Mouse (Mus musculus) layer of hippocampus, postnatal 25 days (tissue): ENCODE data around the gene Thtpa. TPM values are rescaled to one million over a fixed set of nuclear protein-coding genes. Genes with fewer than 3 reads are reported as not detected.

Experiments used
- DNase-seq, 2 experiments: peaks; one replicate each; pipeline ENCODE4 v3.0.0; 2022; ENCODE audit warnings: mixed read lengths in 2 of 2, low spot score in 1 of 2; ENCODE audit errors: extremely low spot score in 1 of 2
- total RNA-seq, 2 experiments: library from RNA; stranded (reverse); gene quantifications; 2 replicates each; pipeline ENCODE4 v1.2.3; 2021

Thtpa gene
- 10 to 100 TPM; 21.9 to 22.9 TPM for total RNA-seq

DNA sequence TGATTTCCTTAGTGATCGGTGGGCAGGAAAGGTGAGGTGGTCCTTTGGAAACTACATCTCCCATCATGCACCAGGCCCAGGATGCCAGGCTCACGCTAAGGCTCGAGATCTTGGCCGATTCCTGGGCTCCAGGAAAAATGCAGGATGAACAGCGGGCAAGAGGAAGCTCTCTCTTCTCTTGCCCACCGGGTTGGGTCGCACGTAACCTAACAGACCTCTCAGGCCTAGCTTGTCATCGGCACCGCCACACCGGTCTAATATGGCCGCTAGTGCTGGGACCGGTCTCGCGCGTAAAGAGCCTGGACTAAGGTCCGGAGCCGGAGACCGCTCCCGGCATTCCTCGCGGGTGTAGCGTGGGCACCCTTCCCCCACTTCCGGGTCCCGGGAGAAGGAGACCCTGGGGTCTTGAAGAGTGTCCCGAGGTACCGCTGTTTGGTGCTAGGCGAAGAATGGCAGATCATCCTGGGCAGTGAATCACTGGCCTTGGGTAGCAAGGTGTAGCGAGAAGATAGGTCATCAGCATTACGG is at the start of gene Thtpa:
Gene Thtpa (plus strand): TSS at position 81 of the 528 bp plus-strand sequence.
- DNase-seq, result peak; percentile 63 to 68

GRCm38 (mm10) chr14:55047971-55048531 is 46.5 kb upstream of the Thtpa start:
- no peak for DNase-seq

DNA sequence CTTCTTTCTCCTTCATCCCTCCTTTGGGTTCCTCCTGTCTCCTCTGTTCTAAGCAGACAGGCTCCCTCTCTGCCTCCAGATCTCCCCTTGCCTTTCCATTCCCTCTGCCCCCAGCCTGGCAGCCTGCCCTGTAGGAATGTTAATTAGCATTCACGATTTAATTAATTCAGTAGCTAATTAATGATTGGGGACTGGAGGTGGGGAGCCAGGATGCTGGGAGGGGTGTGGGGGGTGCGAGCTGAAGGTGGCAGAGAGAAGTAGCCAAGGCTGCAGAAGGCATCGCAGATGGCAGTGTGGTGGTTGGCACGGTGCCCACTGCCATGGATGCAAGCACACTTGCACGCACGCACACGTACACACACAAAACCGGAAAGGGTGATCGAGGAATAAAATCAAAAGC is 42.1 kb upstream of the Thtpa start:
- peak; percentile 80 for DNase-seq

DNA sequence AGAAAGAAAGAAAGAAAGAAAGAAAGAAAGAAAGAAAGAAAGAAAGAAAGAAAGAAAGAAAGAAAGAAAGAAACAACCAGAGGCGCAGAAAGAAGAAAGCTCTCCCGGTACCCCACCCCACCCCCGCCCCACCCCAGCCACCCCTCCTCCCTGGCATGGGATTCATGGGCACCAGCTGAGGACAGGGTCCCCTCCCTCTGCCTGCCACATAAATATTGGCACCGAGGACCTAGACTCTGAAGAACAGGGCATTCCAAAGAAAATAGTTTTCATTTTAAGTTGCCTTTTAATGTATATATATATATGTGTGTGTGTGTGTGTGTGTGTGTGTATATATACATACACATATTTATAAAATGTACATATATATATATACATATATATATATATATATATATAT is 41.5 kb upstream of the Thtpa start:
- DNase-seq, result peak in 1 of 2 experiments; percentile 9

DNA sequence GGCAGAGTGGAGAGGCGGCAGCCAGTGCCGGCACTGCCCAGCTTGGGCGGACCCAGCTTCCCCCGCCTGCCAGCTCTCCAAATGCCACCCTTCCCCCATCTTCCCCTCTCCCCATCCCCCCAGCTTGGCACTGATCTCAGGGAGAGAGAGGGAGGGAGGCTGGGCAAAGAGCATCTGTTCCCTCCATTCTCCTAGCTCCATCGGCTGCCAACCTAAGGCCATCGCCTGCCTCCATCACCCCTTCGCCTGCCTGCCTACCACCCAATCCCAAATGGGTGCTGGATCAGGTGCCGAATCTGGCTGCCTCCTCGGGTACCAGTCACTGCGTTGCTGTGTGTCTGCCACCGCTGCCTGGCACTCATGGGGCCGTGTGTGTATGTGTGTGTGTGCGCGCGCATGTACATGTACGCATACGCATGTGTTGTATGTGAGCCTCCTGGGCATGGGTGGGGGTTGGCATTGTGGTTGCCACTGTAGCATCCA is 40.8 kb upstream of the Thtpa start:
- peak in 1 of 2 experiments; percentile 69 for DNase-seq

DNA sequence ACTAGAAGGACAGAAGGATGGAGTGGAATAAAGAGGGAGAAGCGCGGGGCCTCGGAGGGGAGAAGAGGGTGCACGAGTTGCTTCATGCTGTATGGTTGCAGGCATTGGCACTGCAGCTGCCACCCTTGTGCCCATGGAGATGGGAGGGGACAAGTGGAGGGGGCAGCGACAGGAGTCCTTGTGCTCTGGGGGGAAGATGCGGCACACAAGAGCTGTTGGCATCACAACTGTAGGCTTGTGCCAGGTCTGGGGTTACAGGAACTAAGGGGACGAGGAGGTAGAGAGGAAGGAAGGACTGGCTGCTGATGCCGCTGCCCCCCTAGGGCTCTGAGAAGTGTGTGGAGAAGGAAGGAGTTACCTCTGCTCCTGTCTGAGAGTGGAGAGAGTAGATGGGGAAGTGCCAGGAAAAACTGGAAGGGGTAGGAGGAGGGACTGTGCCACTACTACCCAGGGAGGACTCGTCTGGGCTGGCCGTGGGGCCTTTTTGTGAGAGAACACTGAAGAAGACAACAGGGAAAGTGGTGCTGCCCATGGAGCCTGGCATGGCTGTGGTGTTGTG is 40.3 kb upstream of the Thtpa start:
- peak in 1 of 2 experiments; percentile 24 for DNase-seq

- DNase-seq, result peak; percentile 78 to 80
These were observed 39.3 kb upstream of the Thtpa start for GRCm38 (mm10) chr14:55055167-55055834.

DNA sequence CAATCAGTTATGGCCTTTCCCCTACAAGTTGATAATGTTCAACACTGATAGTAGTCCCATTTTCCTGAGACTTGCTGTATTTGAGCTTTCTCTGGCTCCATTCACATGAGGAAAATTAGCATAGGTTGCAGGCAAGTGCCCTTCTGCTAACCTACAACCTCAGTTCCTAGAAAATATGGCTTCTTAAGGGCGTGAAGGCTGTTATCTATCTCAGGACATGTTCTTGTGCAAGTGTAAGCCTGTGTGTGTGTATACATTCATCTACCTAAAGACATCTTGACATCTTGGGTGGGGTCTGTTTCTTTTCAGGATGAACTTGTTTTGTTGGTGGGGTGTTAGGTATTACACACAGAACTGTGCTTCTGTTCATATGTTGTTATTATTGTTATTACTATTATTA is 35.6 kb upstream of the Thtpa start:
- no peak for DNase-seq

DNA sequence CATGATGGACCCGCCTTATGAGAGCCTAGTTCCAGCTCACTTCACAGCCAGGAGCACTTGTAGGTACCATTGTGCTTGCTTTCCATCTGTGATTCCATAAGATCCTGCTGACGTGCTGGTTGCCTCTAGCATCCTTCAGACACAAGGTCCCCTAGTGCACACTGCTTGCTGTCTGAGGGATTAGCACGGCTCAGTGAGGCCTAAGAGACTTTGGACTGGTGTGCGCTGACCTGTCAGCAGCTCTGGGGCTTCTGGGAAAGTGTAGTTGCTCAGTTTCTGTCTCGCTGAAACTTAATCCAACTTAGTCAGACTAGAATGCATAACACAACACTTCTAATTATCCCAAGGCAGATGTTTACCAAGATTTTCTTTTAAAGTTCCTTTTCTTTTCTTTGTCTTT is 34.7 kb upstream of the Thtpa start:
- peak in 1 of 2 experiments; percentile 14 for DNase-seq

- peak in 1 of 2 experiments; percentile 8 for DNase-seq
These were observed 32.7 kb upstream of the Thtpa start for GRCm38 (mm10) chr14:55061845-55062244.

DNA sequence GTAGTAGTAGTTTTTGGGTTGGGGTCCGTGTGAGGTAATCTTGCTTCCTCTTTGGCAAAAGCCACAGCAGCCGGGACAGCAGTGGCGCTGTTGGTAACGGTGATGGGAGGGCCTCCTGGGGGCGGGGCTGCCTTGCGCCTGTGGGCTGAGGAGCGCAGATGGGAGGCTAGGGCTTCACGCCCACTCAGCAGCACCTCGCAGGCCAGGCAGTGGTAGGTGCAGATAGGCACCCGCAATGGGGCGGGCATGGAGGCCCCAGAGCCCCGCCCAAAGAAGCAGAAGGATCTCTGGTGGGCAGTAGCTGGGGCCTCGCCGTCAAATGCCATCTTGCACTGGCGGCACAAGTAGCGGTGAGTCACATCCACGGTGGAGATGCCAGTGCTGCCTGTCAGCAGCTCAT is 32.0 kb upstream of the Thtpa start:
- DNase-seq, result peak in 1 of 2 experiments; percentile 35

GRCm38 (mm10) chr14:55063117-55063516 is 31.5 kb upstream of the Thtpa start:
- DNase-seq, result no peak

DNA sequence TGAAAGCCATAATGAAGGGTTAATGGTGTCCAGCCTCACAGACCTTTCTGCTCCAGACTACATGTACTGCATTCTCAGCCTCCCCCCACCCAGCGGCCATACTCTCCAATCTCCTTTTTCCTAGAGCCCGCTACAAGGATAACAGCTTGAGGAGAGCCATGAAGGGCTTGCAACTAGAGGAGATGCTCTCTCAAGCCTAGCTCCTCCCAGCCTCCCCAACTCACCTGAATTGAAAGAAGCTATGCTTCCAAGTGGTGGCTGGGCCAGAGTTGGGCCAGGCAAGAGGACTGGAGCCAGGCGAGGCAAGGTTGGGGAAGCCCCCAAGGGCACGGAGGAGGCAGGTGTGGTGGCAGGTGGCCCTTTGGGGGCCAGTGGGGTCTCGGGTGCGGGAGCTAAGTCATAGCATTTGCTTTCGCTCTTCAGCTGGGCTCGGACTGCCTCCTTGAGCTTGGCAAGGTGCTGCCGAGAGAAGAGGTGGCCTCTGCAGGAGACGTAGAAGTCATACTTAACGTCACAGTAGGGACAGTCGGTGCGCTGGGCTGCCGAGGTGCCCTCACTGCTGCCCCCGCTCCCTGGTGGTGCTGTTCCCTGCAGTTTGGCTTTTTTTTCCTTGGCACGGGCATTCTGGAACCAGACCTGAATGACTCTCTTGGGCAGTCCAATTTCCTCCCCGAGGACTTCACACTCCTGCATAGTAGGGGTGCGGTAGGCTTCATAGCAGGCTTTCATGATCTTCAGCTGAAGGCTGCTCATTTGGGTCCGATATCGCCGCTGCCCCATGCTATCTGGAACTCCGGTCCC is 30.8 kb upstream of the Thtpa start:
- peak in 1 of 2 experiments; percentile 28 for DNase-seq

DNA sequence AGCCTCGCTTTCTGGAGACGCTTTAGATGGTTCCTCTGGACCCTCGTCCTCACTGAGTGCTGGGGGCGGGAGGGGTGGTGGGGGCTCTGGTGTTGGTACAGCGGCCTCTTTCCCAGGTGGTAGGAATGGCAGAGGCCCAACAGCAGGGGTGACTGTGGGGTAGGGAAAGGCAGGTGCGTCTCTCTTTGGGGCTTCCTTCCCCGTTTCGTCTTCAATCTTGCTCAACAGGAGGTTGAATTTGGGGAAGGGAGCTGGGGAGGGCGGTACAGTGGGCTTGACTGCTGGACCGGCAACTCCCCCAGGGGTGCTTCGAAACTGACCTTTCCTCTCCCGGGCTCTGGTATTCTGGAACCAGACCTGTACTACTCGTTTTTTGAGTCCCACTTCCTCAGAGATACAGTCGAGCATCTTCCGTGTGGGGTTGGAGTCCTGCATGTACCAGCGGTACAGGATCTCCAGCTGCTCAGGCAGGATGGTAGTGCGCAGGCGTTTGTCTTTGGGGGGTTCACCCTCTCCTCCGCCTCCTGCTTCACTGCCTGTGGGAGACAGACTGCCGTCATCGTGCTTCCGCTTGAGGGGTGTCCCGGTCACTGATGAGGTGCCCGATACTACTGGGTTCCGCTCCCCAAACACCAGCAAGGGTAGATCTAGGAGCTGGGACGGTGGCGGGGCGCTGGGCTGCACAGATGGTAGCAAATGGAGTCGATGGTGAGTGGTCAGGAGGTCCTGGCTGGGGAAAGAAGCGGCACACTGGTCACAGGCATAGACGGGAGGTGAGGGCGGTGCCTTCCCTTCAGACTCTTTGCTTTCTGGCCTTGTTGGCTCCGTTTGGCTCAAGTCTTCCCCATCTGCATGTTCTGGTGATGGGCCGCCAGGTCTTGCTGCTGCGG is 29.9 kb upstream of the Thtpa start:
- DNase-seq, result peak in 1 of 2 experiments; percentile 35

GRCm38 (mm10) chr14:55065391-55065790 is 29.2 kb upstream of the Thtpa start:
- no peak for DNase-seq

DNA sequence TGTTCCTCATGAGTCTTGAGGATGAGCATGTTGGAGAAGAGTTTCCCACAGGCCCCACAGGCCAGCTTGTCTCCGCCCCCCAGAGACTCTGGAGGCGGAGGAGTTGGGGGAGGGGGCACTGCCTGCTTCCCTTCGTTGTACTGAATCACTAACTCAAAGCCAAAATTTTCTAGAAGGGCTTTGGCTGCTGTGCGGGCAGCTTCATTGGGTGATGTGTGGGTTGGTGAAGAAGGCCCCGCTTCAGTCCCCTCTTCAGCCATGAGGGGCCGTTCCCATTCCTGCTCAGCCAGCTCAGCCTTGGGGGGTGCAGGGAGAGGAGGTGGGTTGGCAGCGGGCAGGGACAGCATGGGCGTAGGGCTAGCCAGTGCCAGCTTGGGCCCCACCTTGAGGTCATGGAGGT is 28.5 kb upstream of the Thtpa start:
- peak in 1 of 2 experiments; percentile 40 for DNase-seq

- DNase-seq, result no peak
These were observed 22.8 kb upstream of the Thtpa start for GRCm38 (mm10) chr14:55071756-55072155.

DNA sequence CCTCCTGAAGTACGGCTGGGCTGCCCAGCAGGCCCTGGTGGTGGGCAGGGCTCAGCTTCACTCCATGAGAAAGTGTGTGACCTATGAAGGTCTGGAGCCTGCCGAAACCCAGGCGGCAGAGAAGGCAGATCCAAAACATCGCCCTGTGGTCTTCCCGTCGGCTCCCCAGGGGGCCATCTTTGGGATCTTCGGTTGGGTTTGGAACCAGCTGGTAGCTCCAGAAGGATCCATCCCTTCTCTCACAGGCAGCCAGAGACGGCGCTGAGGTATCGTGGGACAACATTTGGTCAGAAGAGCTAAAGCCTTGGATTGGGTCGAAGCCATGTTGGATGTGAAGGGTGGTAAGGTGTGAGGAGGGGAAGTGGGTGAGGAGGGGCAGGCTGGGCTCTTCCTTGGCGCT is 20.2 kb upstream of the Thtpa start:
- DNase-seq, result no peak

DNA sequence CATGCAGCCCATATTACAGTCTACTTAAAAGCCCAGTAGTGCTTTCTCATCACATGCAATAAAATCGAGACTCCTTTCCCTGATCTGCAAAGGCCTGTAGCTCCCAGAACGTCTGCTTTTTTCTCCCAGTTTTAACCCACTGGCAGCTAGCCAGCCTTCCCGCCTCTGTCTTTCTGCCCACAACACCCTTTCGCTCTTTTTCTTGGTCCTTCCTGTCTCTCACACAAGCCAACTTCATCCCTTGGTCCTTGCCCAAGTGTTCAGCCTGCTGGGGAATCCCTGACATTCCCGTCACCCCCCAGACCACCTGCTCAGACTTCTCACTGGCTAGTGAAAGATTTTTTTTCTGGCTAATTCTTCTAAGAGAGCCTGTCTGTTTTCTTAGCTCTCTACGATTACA is 18.4 kb upstream of the Thtpa start:
- DNase-seq, result no peak

DNA sequence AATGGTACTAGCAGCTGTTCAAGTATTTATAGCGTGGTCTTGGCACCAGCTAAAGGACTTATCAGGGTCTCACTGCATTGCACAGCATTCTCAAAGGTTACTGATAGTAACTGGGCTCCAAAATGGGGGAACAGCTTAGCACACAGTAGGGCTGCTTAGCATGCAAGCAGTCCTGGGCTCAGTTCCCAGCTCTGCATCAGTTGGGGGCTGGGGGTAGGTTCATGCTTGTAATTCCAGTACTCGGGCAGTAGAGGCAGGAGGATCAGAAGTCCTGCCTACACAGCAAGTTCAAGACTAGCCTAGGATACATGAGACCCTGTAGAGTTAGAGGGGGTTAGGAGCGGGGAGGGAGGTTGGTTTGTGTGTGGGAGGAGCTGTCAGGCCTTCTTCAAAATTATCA is 17.6 kb upstream of the Thtpa start:
- no peak for DNase-seq
